11 mouse cellular contexts compared by ENCODE assay signal in genomic region chr14:59721957-59722356, GRCm38 (mm10).
A peak's percentile ranks its signal among the peaks of the same experiment; 100 is the strongest.
DNase-seq lines count a peak whose midpoint lies in the region; ATAC-seq and TF ChIP-seq lines count a peak whose summit lies in the region.
"Had no signal": no experiment of that assay in that cellular context is flagged by ENCODE, and none has a peak within 500 bp of the region (broad histone marks: within the 10 kb centered on the region; RNA-seq: fewer than 3 reads in every experiment).

No protein-coding gene starts in this region.

- no peaks in the 10 kb centered on the region for H3K36me3 ChIP-seq in kidney, postnatal 0 days (ENCODE audit: insufficient read depth, low read length)
- no peaks in the 10 kb centered on the region for H3K36me3 ChIP-seq in kidney, embryonic 14.5 days (ENCODE audit: control insufficient read depth, insufficient read depth, low read length)
- H3K36me3 ChIP-seq: hindbrain, embryonic 10.5 days; midbrain, embryonic 15.5 days had no signal

- peak; percentile 35 for DNase-seq in kidney, postnatal 0 days (ENCODE audit: low spot score)
- peak; percentile 20 for DNase-seq in cerebellum, adult 11 months
- DNase-seq in lung, postnatal 10 days, result peak; percentile 60
- DNase-seq in left cerebral cortex, adult 8-10 months (ENCODE audit: low spot score in 2 of 2), result no peak
- DNase-seq in adrenal gland, postnatal 25 days, result no peak
- no peak for DNase-seq in spleen, adult 12 weeks (ENCODE audit: low spot score)
- DNase-seq: thymus, postnatal 25 days had no signal

- H3K9ac ChIP-seq in kidney, postnatal 0 days (ENCODE audit: low read depth, low read length), result no peak overlapping the region
- no peak overlapping the region for H3K9ac ChIP-seq in kidney, embryonic 14.5 days (ENCODE audit: low read depth, low read length)
- H3K9ac ChIP-seq: midbrain, embryonic 15.5 days had no signal

- H3K4me2 ChIP-seq in kidney, postnatal 0 days (ENCODE audit: low read length), result no peak overlapping the region
- H3K4me2 ChIP-seq in kidney, embryonic 14.5 days (replicated peaks; ENCODE audit: low read depth, low read length), result no peak overlapping the region
- H3K4me2 ChIP-seq: midbrain, embryonic 15.5 days had no signal

- H3K4me3 ChIP-seq in kidney, postnatal 0 days (replicated peaks; ENCODE audit: low read depth, low read length), result no peak overlapping the region
- H3K4me3 ChIP-seq in kidney, embryonic 14.5 days (ENCODE audit: low read length), result no peak overlapping the region
- H3K4me3 ChIP-seq: hindbrain, embryonic 10.5 days; midbrain, embryonic 15.5 days had no signal

- H3K27me3 ChIP-seq in kidney, postnatal 0 days (ENCODE audit: insufficient read depth, low read length), result no peaks in the 10 kb centered on the region
- H3K27me3 ChIP-seq in kidney, embryonic 14.5 days (ENCODE audit: control insufficient read depth, insufficient read depth, low read length), result no peaks in the 10 kb centered on the region
- H3K27me3 ChIP-seq: midbrain, embryonic 15.5 days had no signal

- WGBS in kidney, postnatal 0 days, result 75% methylated on average over 4 of the region's 4 CpGs
- WGBS in kidney, embryonic 14.5 days, result 76% methylated on average over 4 of the region's 4 CpGs

- H3K4me1 ChIP-seq in kidney, postnatal 0 days (replicated peaks; ENCODE audit: insufficient read depth, low read length), result no peaks in the 10 kb centered on the region
- no peaks in the 10 kb centered on the region for H3K4me1 ChIP-seq in kidney, embryonic 14.5 days (ENCODE audit: control insufficient read depth, insufficient read depth, low read length)
- H3K4me1 ChIP-seq: hindbrain, embryonic 10.5 days; midbrain, embryonic 15.5 days had no signal

- no peaks in the 10 kb centered on the region for H3K9me3 ChIP-seq in kidney, postnatal 0 days (replicated peaks; ENCODE audit: low read length)
- no peaks in the 10 kb centered on the region for H3K9me3 ChIP-seq in kidney, embryonic 14.5 days (ENCODE audit: control insufficient read depth, low read length)
- H3K9me3 ChIP-seq: hindbrain, embryonic 10.5 days; midbrain, embryonic 15.5 days had no signal

- no peak for TF ChIP-seq CTCF in kidney, postnatal 0 days (IDR thresholded peaks at IDR 0.05; ENCODE audit: low read depth)

- no peak overlapping the region for H3K27ac ChIP-seq in kidney, postnatal 0 days
- no peak overlapping the region for H3K27ac ChIP-seq in kidney, embryonic 14.5 days (ENCODE audit: low read depth, low read length)
- H3K27ac ChIP-seq: hindbrain, embryonic 10.5 days; midbrain, embryonic 15.5 days had no signal

- no peak for ATAC-seq in kidney, postnatal 0 days (replicated peaks; ENCODE audit: low FRiP score, low read depth)
- no peak for ATAC-seq in kidney, embryonic 14.5 days (ENCODE audit: low FRiP score, low TSS enrichment)
- ATAC-seq in common myeloid progenitor, adult 5-6 weeks (replicated peaks; ENCODE audit: low read depth, poor library complexity, severe bottlenecking), result peak; percentile 76
- ATAC-seq: midbrain, embryonic 15.5 days had no signal

Comparison
In these comparisons a context has a peak if more than half of its experiments do, and no peak if none do; other contexts are left out.
1. DNase-seq: peak in kidney, postnatal 0 days (single experiment), cerebellum, adult 11 months (single experiment) and lung, postnatal 10 days (single experiment); none in left cerebral cortex, adult 8-10 months (0 of 2), adrenal gland, postnatal 25 days (single experiment) and spleen, adult 12 weeks (single experiment).